Mouse (Mus musculus) hindbrain, embryonic 16.5 days (tissue): Measurements from ENCODE around the gene Atp6v1d. TPM values are rescaled to one million over a fixed set of nuclear protein-coding genes. Genes with fewer than 3 reads are reported as not detected.

Source experiments
- ATAC-seq: fragments of 200-750 bp; cut with Nextera tagmentation; 2 replicates; pipeline ENCODE4 v1.8.0; 2017; ENCODE audit warnings: moderate TSS enrichment, moderate library complexity
- H3K27ac ChIP-seq: fragments of 300-500 bp; sonication (generic); 2 replicates; pipeline ENCODE4 v1.5.1; 2014; ENCODE audit warnings: low read depth, mild to moderate bottlenecking, control low read depth, low read length, moderate library complexity
- H3K27me3 ChIP-seq: fragments of 300-500 bp; sonication (generic); replicated peaks from 2 replicates; pipeline ENCODE4 v1.6.1; 2014; ENCODE audit warnings: low read length; ENCODE audit not compliant: control insufficient read depth, insufficient read depth
- H3K36me3 ChIP-seq: fragments of 300-500 bp; sonication (generic); 2 replicates; pipeline ENCODE4 v1.6.1; 2014; ENCODE audit warnings: mild to moderate bottlenecking, low read length, moderate library complexity, mixed read lengths; ENCODE audit not compliant: control insufficient read depth, insufficient read depth
- H3K4me1 ChIP-seq: fragments of 300-500 bp; sonication (generic); 2 replicates; pipeline ENCODE4 v1.6.1; 2014; ENCODE audit warnings: low read depth, low read length; ENCODE audit not compliant: control insufficient read depth, insufficient read depth
- H3K4me2 ChIP-seq: fragments of 300-500 bp; sonication (generic); 2 replicates; pipeline ENCODE4 v1.6.1; 2014; ENCODE audit warnings: mild to moderate bottlenecking, low read length, control low read depth, moderate library complexity
- H3K4me3 ChIP-seq: fragments of 300-500 bp; sonication (generic); 2 replicates; pipeline ENCODE4 v1.5.1; 2014; ENCODE audit warnings: mild to moderate bottlenecking, low read length, control low read depth, moderate library complexity
- H3K9ac ChIP-seq: fragments of 300-500 bp; sonication (generic); 2 replicates; pipeline ENCODE4 v1.6.1; 2014; ENCODE audit warnings: low read depth, mild to moderate bottlenecking, control low read depth, low read length, moderate library complexity
- H3K9me3 ChIP-seq: fragments of 300-500 bp; sonication (generic); 2 replicates; pipeline ENCODE4 v1.6.1; 2014; ENCODE audit warnings: mild to moderate bottlenecking, low read length, moderate library complexity; ENCODE audit not compliant: control insufficient read depth
- WGBS: fragments of 180-500 bp; shearing (Covaris S2); extraction: QIAGEN DNeasy Blood & Tissue Kit; methylation state at CpG from one replicate; pipeline ENCODE4 v1.1.7; 2014; 5-methylcytosine and 5-hydroxymethylcytosine counted together
- polyA plus RNA-seq: library from polyadenylated mRNA; unstranded; fragments of >200 nt; fragmentation: Nextera tagmentation; extraction: Ambion mirVana; gene quantifications from 2 replicates; pipeline ENCODE4 v1.2.1, GENCODE M21; 2015

The Atp6v1d gene
- polyA plus RNA-seq, 1 experiment from 2014 or later = 119 TPM

DNA sequence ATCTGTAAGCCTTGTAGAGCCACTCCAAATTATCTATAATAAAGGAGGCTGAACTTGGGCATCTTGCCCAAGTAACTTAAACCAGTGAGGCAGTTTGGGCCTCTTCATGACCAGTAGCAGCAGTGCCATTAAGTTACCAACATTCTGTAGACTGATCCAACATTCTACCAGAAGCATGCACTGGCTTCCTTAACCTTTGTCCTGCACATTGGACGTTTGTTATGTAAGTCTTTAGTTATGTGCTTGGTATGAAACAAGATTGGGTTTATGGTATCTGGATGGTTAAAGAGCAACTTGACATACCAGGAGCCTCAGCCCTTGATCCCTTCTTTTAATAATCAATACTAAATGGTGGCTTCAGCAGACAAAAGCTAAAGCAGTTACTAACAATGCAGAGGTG is 28.6 kb upstream of the Atp6v1d start:
- Histone ChIP-seq H3K27ac (no peak overlapping the region), H3K9ac (no peak overlapping the region), H3K9me3 (no peaks in the 10 kb centered on the region), H3K4me1 (no peaks in the 10 kb centered on the region), H3K4me2 (no peak overlapping the region), H3K27me3 (no peaks in the 10 kb centered on the region), H3K36me3 (peaks cover 7% of the 10 kb centered on the region; the same call in 1 of the 2 replicates), H3K4me3 (no peak overlapping the region)
- no peak for ATAC-seq
- 89% methylated on average over 1 of the region's 1 CpGs for WGBS

DNA sequence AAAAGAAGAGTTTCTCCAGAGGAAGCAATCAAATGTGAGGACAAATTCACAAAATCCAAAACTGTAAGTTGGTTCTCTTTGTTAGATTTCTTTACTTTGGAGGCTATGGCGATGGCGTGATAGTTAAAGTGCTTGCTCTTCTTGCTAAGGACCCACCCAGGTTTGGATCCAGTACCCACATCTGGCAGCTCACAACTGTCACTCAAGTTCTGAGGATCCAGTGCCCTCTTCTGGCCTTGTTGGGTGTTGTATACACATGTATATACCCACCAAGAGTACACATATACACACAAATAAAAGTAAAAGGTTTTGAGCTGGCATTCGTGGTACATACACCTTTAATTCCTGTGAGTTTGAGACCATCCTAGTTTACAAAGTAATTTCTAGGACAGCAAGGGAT is 13.1 kb upstream of the Atp6v1d start:
- Histone ChIP-seq H3K27ac (no peak overlapping the region), H3K36me3 (peaks cover 18% of the 10 kb centered on the region), H3K4me2 (no peak overlapping the region), H3K4me1 (no peaks in the 10 kb centered on the region), H3K9ac (no peak overlapping the region), H3K4me3 (no peak overlapping the region), H3K27me3 (no peaks in the 10 kb centered on the region), H3K9me3 (no peaks in the 10 kb centered on the region)
- over 99% methylated on average over 3 of the region's 3 CpGs for whole genome bisulfite sequencing
- ATAC-seq = no peak

DNA sequence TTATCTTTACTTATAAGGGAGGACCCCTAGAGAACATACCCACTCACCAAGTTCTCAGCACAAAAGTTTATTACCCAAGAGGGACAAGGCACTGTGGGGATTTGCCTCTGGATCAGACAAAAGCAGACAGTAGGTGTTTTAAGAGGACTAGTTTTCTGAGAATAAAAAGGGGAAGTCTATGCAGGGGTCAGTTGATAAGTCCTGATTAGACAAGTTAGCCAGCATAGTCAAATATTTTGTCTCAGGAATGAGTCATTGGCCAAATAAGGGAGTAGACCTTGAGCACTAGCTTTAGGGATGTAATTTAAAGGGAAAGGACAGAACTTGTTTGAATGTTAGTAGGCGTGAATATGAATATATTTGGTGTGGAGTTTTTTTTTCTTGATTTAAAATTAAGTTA is 6.7 kb upstream of the Atp6v1d start:
- no peak overlapping the region for H3K9ac ChIP-seq
- no peaks in the 10 kb centered on the region for H3K9me3 ChIP-seq
- ATAC-seq = no peak
- no peak overlapping the region for H3K4me3 ChIP-seq
- peaks cover 2% of the 10 kb centered on the region for H3K4me1 ChIP-seq
- H3K4me2 ChIP-seq = no peak overlapping the region
- no peak overlapping the region for H3K27ac ChIP-seq
- peaks cover 7% of the 10 kb centered on the region; the same call in 1 of the 2 replicates for H3K36me3 ChIP-seq
- 100% methylated on average over 1 of the region's 1 CpGs for WGBS
- H3K27me3 ChIP-seq = no peaks in the 10 kb centered on the region

DNA sequence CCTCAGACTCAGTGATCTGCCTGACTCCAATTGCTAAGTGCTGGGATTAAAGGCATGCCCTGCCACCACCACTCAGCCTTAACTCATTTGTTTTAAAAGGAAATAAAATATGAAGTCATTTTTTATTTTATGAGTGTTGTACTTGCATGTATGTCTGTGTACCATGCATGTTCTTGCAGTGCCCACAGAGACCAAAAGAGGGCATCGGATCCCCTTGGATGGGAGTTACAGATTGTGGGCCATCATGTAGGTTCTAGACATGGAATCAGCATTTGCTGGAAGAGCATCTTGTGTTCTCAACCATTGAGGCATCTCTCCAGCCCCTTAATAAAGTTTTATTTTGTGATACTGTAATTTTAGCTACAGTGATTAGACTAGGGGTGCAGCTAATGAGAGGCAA is 4.0 kb upstream of the Atp6v1d start:
- Histone ChIP-seq H3K27me3 (no peaks in the 10 kb centered on the region), H3K4me3 (no peak overlapping the region), H3K27ac (no peak overlapping the region), H3K36me3 (peaks cover 5% of the 10 kb centered on the region; the same call in 1 of the 2 replicates), H3K4me2 (no peak overlapping the region), H3K9ac (no peak overlapping the region), H3K9me3 (no peaks in the 10 kb centered on the region), H3K4me1 (peaks cover 8% of the 10 kb centered on the region)
- WGBS = 100% methylated on average over 1 of the region's 1 CpGs
- ATAC-seq = no peak

DNA sequence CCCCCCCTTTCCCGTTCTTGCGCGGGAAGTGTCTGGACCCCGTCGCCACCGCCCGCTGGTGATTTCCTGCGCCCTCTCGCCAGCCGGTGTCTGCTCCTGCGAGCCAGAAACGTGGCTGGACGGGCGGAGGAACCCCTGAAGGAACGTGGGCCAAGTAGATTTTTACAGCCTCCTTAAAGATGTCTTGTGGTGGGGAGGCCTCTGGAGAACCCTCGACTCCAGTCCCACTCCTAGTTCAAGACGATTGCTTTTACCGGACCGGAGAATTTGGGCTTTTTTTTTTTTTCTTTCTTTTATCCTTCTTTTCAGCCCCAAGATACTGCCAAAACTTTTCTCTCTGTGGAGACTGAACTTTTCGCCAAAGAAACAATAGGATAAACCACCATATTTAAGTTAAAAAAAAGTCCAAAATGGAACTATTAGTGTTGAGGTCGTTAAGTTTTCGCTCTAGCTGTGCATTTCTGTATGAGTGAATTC is 854 bp upstream of the Atp6v1d start:
- H3K4me2 ChIP-seq = peak overlapping the region; percentile 65
- peak overlapping the region; percentile 91 for H3K4me3 ChIP-seq
- WGBS = under 1% methylated on average over 22 of the region's 22 CpGs
- peak overlapping the region; percentile 83 for H3K9ac ChIP-seq
- H3K9me3 ChIP-seq = no peaks in the 10 kb centered on the region
- no peak for ATAC-seq
- no peaks in the 10 kb centered on the region for H3K36me3 ChIP-seq
- no peaks in the 10 kb centered on the region for H3K27me3 ChIP-seq
- H3K27ac ChIP-seq = peak overlapping the region; percentile 89
- peaks cover 17% of the 10 kb centered on the region for H3K4me1 ChIP-seq

DNA sequence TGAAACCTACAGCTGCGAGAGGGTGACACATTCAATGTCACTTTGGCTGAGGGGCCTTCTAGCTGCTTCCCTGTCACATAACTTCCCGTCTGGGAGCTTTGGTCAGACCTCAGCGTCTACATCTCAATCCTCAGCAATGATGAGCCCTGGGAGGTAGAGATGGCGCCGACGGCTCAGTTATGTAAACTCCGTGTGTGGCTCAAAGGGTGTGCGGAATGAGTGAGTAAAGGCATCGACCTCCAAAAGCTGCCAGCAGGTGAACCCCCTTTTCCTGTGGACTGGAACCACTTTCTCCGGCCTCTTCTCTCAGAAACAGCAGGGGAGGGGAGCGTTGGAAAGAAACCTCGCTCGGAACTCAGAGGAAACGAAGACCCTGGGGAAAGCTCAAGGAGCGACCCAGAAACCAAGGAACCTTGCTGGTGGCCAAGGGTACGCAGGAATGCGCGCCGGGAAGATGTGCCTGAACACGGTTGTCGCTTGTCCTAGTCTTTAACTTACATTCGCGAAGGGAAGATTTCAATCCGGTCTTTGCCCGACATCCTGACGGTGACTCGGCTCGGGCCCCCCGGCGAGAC is 430 bp downstream of the Atp6v1d start:
- no peaks in the 10 kb centered on the region for H3K36me3 ChIP-seq
- peak overlapping the region; percentile 72 for H3K27ac ChIP-seq
- H3K9ac ChIP-seq = peak overlapping the region; percentile 73
- H3K4me3 ChIP-seq = peak overlapping the region; percentile 91
- under 1% methylated on average over 30 of the region's 30 CpGs for WGBS
- H3K9me3 ChIP-seq = no peaks in the 10 kb centered on the region
- ATAC-seq = peak; percentile 50; the same call in 1 of the 2 replicates
- no peaks in the 10 kb centered on the region for H3K27me3 ChIP-seq
- H3K4me2 ChIP-seq = peak overlapping the region; percentile 85
- H3K4me1 ChIP-seq = peaks cover 17% of the 10 kb centered on the region

DNA sequence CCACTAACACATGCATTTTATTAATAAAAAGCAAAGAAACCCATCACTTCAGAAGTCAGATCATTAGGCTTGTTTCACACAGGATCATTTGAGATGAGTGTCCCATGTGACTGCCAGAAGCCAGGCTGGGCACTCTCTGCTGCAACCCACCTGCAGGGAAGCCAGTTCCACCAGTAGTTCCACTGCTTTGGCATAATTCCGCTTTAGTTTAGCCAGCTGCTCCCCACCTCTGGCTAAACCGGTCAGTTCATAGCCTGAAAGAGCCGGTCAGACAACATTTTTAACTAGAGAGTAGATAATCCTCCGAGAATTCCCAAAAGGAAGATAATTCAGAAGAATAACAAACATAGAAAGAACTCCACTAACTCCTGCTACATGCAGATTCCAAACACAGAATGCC is 13.2 kb downstream of the Atp6v1d start:
- Histone ChIP-seq H3K4me2 (no peak overlapping the region), H3K9ac (no peak overlapping the region), H3K9me3 (no peaks in the 10 kb centered on the region), H3K27ac (no peak overlapping the region), H3K4me3 (no peak overlapping the region), H3K36me3 (peaks cover 27% of the 10 kb centered on the region), H3K4me1 (no peaks in the 10 kb centered on the region), H3K27me3 (no peaks in the 10 kb centered on the region)
- no peak for ATAC-seq
- 93% methylated on average over 4 of the region's 4 CpGs for WGBS

DNA sequence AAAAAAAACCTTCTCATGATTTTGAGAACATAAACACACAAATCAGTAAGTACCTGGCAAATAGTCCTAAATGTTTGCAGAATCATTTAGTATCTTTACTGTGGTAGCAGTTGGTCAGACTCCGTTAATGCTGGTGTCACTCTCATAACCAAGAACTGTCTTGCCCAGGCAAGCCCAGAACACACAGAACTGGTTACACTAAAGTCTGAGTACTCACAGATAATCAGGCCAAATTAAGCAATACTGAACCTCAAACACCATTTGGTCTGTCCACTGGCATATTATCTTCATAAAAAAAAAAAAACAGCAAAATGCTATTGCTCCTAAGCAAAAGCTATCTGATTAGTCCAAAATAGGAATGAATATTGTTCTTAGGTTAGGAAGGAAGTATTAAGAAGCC is 19.0 kb downstream of the Atp6v1d start:
- H3K4me1 ChIP-seq = no peaks in the 10 kb centered on the region
- 92% methylated on average over 1 of the region's 1 CpGs for WGBS
- no peak overlapping the region for H3K9ac ChIP-seq
- peaks cover 20% of the 10 kb centered on the region for H3K36me3 ChIP-seq
- no peak overlapping the region for H3K4me2 ChIP-seq
- no peak overlapping the region for H3K4me3 ChIP-seq
- no peaks in the 10 kb centered on the region for H3K27me3 ChIP-seq
- ATAC-seq = no peak
- no peak overlapping the region for H3K27ac ChIP-seq
- no peaks in the 10 kb centered on the region for H3K9me3 ChIP-seq

DNA sequence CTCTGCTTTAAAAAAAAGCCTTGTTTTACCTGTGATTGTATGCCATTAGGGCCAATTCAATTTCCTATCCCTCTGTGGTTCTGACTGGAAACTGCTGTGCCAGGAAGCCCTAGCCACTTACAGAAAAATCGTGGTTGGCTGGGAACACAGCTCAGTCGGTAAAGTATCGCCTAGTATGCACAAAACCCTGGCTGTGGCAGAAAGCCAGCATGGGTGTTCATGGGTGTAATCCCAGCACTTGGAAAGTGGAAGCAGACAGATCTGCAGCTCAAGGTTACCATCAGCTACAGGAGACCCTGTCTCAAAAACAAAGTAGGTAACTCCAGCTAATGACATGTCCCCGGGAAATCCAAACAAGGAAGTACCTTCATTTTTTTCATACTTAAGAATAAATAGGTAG is 21.5 kb downstream of the Atp6v1d start:
- no peak overlapping the region for H3K9ac ChIP-seq
- WGBS = 81% methylated on average over 4 of the region's 4 CpGs
- no peak for ATAC-seq
- H3K4me1 ChIP-seq = no peaks in the 10 kb centered on the region
- peaks cover 20% of the 10 kb centered on the region for H3K36me3 ChIP-seq
- H3K27ac ChIP-seq = no peak overlapping the region
- no peaks in the 10 kb centered on the region for H3K27me3 ChIP-seq
- H3K9me3 ChIP-seq = no peaks in the 10 kb centered on the region
- no peak overlapping the region for H3K4me3 ChIP-seq
- H3K4me2 ChIP-seq = no peak overlapping the region
